Mouse (Mus musculus) bone marrow, adult 2 months (tissue): ENCODE data around the gene Hrasls.

ENCODE experiments used
- CTCF ChIP-seq: fragments of 200-500 bp; IDR thresholded peaks from 2 replicates; pipeline ENCODE4 v1.5.1; 2011; ENCODE audit warnings: low read length, control low read depth; ENCODE audit not compliant: control insufficient read depth, insufficient read depth
- POLR2A ChIP-seq: fragments of 200-500 bp; IDR thresholded peaks from 2 replicates; pipeline ENCODE4 v1.6.1; 2011; ENCODE audit warnings: low read depth, mild to moderate bottlenecking, control low read depth, low read length, borderline replicate concordance; ENCODE audit not compliant: control insufficient read depth

DNA sequence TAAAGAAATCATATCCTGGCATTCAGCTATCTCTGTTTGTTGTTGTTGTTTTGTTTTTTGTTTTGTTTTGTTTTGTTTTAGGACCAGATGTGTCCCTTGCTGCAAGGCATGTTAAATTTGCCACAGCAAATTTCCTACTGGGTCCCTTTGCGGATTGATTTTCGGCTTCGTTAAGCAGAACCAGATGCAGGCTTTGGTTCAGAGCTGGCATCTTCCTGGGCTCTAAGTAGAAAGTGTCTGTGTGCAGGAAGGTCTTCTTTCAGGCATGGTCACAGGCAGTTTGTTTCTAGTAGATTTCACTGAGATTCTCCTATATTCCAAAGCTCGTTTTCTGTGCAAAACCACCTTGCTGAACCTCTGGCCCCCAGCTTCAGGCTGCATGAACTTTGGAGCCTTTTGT is 42.4 kb upstream of the Hrasls start:
- no peak for TF ChIP-seq POLR2A
- TF ChIP-seq CTCF: no peak
